Mouse (Mus musculus) kidney, embryonic 15.5 days (tissue): ENCODE data around the gene Dner. TPM values are rescaled to one million over a fixed set of nuclear protein-coding genes. Genes with fewer than 3 reads are reported as not detected.
"Not testable (repeated sequence)": the region's sequence is repeated elsewhere in the genome, so short reads cannot be mapped to it uniquely, and the experiment has no call there.

Experiments
- ATAC-seq: fragments of 200-750 bp; cut with Nextera tagmentation; replicated peaks from 2 replicates; pipeline ENCODE4 v1.8.0; 2017; ENCODE audit warnings: moderate TSS enrichment; ENCODE audit not compliant: low FRiP score
- H3K27ac ChIP-seq: fragments of 300-500 bp; sonication (generic); 2 replicates; pipeline ENCODE4 v1.5.1; 2015; ENCODE audit warnings: mild to moderate bottlenecking, inconsistent platforms
- H3K27me3 ChIP-seq: fragments of 300-500 bp; sonication (generic); 2 replicates; pipeline ENCODE4 v1.6.1; 2015; ENCODE audit warnings: inconsistent platforms
- H3K36me3 ChIP-seq: fragments of 300-500 bp; sonication (generic); 2 replicates; pipeline ENCODE4 v1.6.1; 2015; ENCODE audit warnings: inconsistent platforms
- H3K4me1 ChIP-seq: fragments of 300-500 bp; sonication (generic); 2 replicates; pipeline ENCODE4 v1.6.1; 2015; ENCODE audit warnings: inconsistent platforms
- H3K4me2 ChIP-seq: fragments of 300-500 bp; sonication (generic); 2 replicates; pipeline ENCODE4 v1.6.1; 2015; ENCODE audit warnings: moderate library complexity, mild to moderate bottlenecking, inconsistent platforms
- H3K4me3 ChIP-seq: fragments of 300-500 bp; sonication (generic); replicated peaks from 2 replicates; pipeline ENCODE4 v1.5.1; 2015; ENCODE audit warnings: mild to moderate bottlenecking, inconsistent platforms
- H3K9ac ChIP-seq: fragments of 300-500 bp; sonication (generic); 2 replicates; pipeline ENCODE4 v1.6.1; 2015; ENCODE audit warnings: mild to moderate bottlenecking, inconsistent platforms
- H3K9me3 ChIP-seq: fragments of 300-500 bp; sonication (generic); replicated peaks from 2 replicates; pipeline ENCODE4 v1.6.1; 2016; ENCODE audit warnings: inconsistent platforms
- WGBS: fragments of 180-500 bp; shearing (Covaris S2); methylation state at CpG from one replicate; pipeline ENCODE4 v1.1.7; 2015; ENCODE audit warnings: mixed read lengths; 5-methylcytosine and 5-hydroxymethylcytosine counted together
- microRNA-seq: library from miRNA; unstranded; fragments of <30 nt; microRNA quantifications from one replicate; pipeline ENCODE4, GENCODE M21; 2016
- polyA plus RNA-seq: library from polyadenylated mRNA; unstranded; fragments of >200 nt; fragmentation: Nextera tagmentation; extraction: Ambion mirVana; gene quantifications from 2 replicates; pipeline ENCODE4 v1.2.1, GENCODE M21; 2015

The Dner gene
- polyA plus RNA-seq, 1 experiment from 2014 or later: 2.5 TPM

- not testable (repeated sequence) for H3K27ac ChIP-seq, H3K9me3 ChIP-seq, ATAC-seq, H3K36me3 ChIP-seq, H3K4me1 ChIP-seq, H3K4me2 ChIP-seq, H3K27me3 ChIP-seq, H3K9ac ChIP-seq, H3K4me3 ChIP-seq
- WGBS: 63% methylated on average over 3 of the region's 3 CpGs
Observed at GRCm38 (mm10) chr1:84332797-84333196, 363.2 kb downstream of the Dner start.

GRCm38 (mm10) chr1:84331861-84332260 is 364.2 kb downstream of the Dner start:
- H3K4me2 ChIP-seq, H3K4me3 ChIP-seq, H3K4me1 ChIP-seq, H3K27me3 ChIP-seq, ATAC-seq, H3K9ac ChIP-seq, H3K36me3 ChIP-seq, H3K9me3 ChIP-seq, H3K27ac ChIP-seq: not testable (repeated sequence)
- WGBS: 84% methylated on average over 12 of the region's 12 CpGs

GRCm38 (mm10) chr1:84325309-84325708 is 370.7 kb downstream of the Dner start:
- 46% methylated on average over 3 of the region's 3 CpGs for WGBS
- peaks cover 6% of the 10 kb centered on the region; the same call in 1 of the 2 replicates for H3K4me1 ChIP-seq
- H3K9ac ChIP-seq: no peak overlapping the region
- H3K27ac ChIP-seq: no peak overlapping the region
- H3K4me2 ChIP-seq: no peak overlapping the region
- H3K9me3 ChIP-seq: no peaks in the 10 kb centered on the region
- ATAC-seq: no peak
- H3K4me3 ChIP-seq: no peak overlapping the region
- no peaks in the 10 kb centered on the region for H3K27me3 ChIP-seq
- H3K36me3 ChIP-seq: no peaks in the 10 kb centered on the region

- no peak for ATAC-seq
- Histone ChIP-seq H3K27ac (no peak overlapping the region), H3K4me1 (peaks cover 6% of the 10 kb centered on the region; the same call in 1 of the 2 replicates), H3K36me3 (no peaks in the 10 kb centered on the region), H3K27me3 (no peaks in the 10 kb centered on the region), H3K4me3 (no peak overlapping the region), H3K9me3 (no peaks in the 10 kb centered on the region), H3K4me2 (no peak overlapping the region), H3K9ac (no peak overlapping the region)
- 68% methylated on average over 4 of the region's 4 CpGs for WGBS
Observed at GRCm38 (mm10) chr1:84321327-84321726, 374.7 kb downstream of the Dner start.

Small RNAs within 50 kb of the gene (microRNA-seq; reads per million reads assigned to microRNA genes)
- 3.8 reads per million, percentile 20 among the genes with 10 or more reads in this experiment for gene Mir5126

Other genes with a start within 250 kb of the Dner start
- 10.4 and 11.1 TPM in 2 replicates for gene Fbxo36, start 143.6 kb upstream of the Dner start, polyA plus RNA-seq
- gene Trip12, start 144.3 kb upstream of the Dner start, polyA plus RNA-seq: 61.5 and 65.3 TPM in 2 replicates
- 0.37 and 0.47 TPM in 2 replicates for gene Slc16a14, start 238.9 kb upstream of the Dner start, polyA plus RNA-seq